Mouse (Mus musculus) forebrain, embryonic 14.5 days (tissue): Measurements from ENCODE around the gene Stom. TPM values are rescaled to one million over a fixed set of nuclear protein-coding genes. Genes with fewer than 3 reads are reported as not detected.
A peak's percentile ranks its signal among the peaks of the same experiment; 100 is the strongest.

ENCODE experiments used
- ATAC-seq: fragments of 200-750 bp; cut with Nextera tagmentation; 2 replicates; pipeline ENCODE4 v1.8.0; 2017; ENCODE audit warnings: mild to moderate bottlenecking, moderate library complexity
- DNase-seq: peaks from one replicate; pipeline ENCODE4 v3.0.0-alpha.2; 2015; ENCODE audit warnings: low spot score
- H3K27ac ChIP-seq: fragments of 300-500 bp; sonication (generic); 2 replicates; pipeline ENCODE4 v1.5.1; 2014; ENCODE audit warnings: low read depth, mild to moderate bottlenecking, control low read depth, low read length, moderate library complexity
- H3K27me3 ChIP-seq: fragments of 300-500 bp; sonication (generic); replicated peaks from 2 replicates; pipeline ENCODE4 v1.6.1; 2014; ENCODE audit warnings: low read length, control low read depth, mixed read lengths; ENCODE audit not compliant: control insufficient read depth, insufficient read depth
- H3K36me3 ChIP-seq: fragments of 300-500 bp; sonication (generic); 2 replicates; pipeline ENCODE4 v1.6.1; 2014; ENCODE audit warnings: low read length, control low read depth; ENCODE audit not compliant: control insufficient read depth, insufficient read depth
- H3K4me1 ChIP-seq: fragments of 300-500 bp; sonication (generic); 2 replicates; pipeline ENCODE4 v1.6.1; 2014; ENCODE audit warnings: antibody characterized with exemption, low read length, control low read depth; ENCODE audit not compliant: control insufficient read depth, insufficient read depth
- H3K4me2 ChIP-seq: fragments of 300-500 bp; sonication (generic); 2 replicates; pipeline ENCODE4 v1.6.1; 2014; ENCODE audit warnings: mild to moderate bottlenecking, control low read depth, low read length
- H3K4me3 ChIP-seq: fragments of 300-500 bp; sonication (generic); 2 replicates; pipeline ENCODE4 v1.5.1; 2014; ENCODE audit warnings: low read depth, low read length, control low read depth
- H3K9ac ChIP-seq: fragments of 300-500 bp; sonication (generic); 2 replicates; pipeline ENCODE4 v1.6.1; 2014; ENCODE audit warnings: mild to moderate bottlenecking, low read length, control low read depth, moderate library complexity
- H3K9me3 ChIP-seq: fragments of 300-500 bp; sonication (generic); replicated peaks from 2 replicates; pipeline ENCODE4 v1.6.1; 2016; ENCODE audit warnings: low read length, control low read depth, mixed read lengths; ENCODE audit not compliant: control insufficient read depth
- WGBS: fragments of 180-500 bp; shearing (Covaris S2); extraction: QIAGEN DNeasy Blood & Tissue Kit; methylation state at CpG from one replicate; pipeline ENCODE4 v1.1.7; 2014; 5-methylcytosine and 5-hydroxymethylcytosine counted together
- polyA plus RNA-seq: library from polyadenylated mRNA; unstranded; fragments of >200 nt; fragmentation: Nextera tagmentation; extraction: Ambion mirVana; gene quantifications from 2 replicates; pipeline ENCODE4 v1.2.1, GENCODE M21; 2014

The Stom gene
- polyA plus RNA-seq, 1 experiment from 2014 or later: 11.0 TPM

GRCm38 (mm10) chr2:35271817-35272216 lies 65.0 kb downstream of the Stom start:
- ATAC-seq (no peak), DNase-seq (no peak)
- no peak overlapping the region for H3K27ac ChIP-seq
- H3K4me1 ChIP-seq: peaks cover 3% of the 10 kb centered on the region; the same call in 1 of the 2 replicates
- no peaks in the 10 kb centered on the region for H3K9me3 ChIP-seq
- no peak overlapping the region for H3K4me2 ChIP-seq
- 88% methylated on average over 2 of the region's 2 CpGs for WGBS
- no peak overlapping the region for H3K4me3 ChIP-seq
- H3K9ac ChIP-seq: no peak overlapping the region
- no peaks in the 10 kb centered on the region for H3K27me3 ChIP-seq
- H3K36me3 ChIP-seq: no peaks in the 10 kb centered on the region

GRCm38 (mm10) chr2:35270531-35270984 lies 66.2 kb downstream of the Stom start:
- WGBS: 6% methylated on average over 10 of the region's 10 CpGs
- Histone ChIP-seq H3K27me3 (no peaks in the 10 kb centered on the region), H3K9ac (no peak overlapping the region), H3K4me2 (no peak overlapping the region), H3K4me3 (no peak overlapping the region), H3K27ac (no peak overlapping the region), H3K36me3 (no peaks in the 10 kb centered on the region), H3K4me1 (peaks cover 3% of the 10 kb centered on the region; the same call in 1 of the 2 replicates), H3K9me3 (no peaks in the 10 kb centered on the region)
- DNase-seq (peak; percentile 75), ATAC-seq (peak; percentile 57; the same call in 1 of the 2 replicates)

- Histone ChIP-seq H3K27me3 (no peaks in the 10 kb centered on the region), H3K4me2 (no peak overlapping the region), H3K27ac (no peak overlapping the region), H3K4me3 (no peak overlapping the region), H3K9me3 (no peaks in the 10 kb centered on the region), H3K36me3 (no peaks in the 10 kb centered on the region), H3K9ac (no peak overlapping the region), H3K4me1 (peaks cover 3% of the 10 kb centered on the region; the same call in 1 of the 2 replicates)
- DNase-seq: no peak
- WGBS: 84% methylated on average over 4 of the region's 4 CpGs
- ATAC-seq: no peak
Measured at GRCm38 (mm10) chr2:35269716-35270260, 67.0 kb downstream of the Stom start.

- peaks cover 3% of the 10 kb centered on the region; the same call in 1 of the 2 replicates for H3K4me1 ChIP-seq
- H3K4me2 ChIP-seq: no peak overlapping the region
- no peaks in the 10 kb centered on the region for H3K27me3 ChIP-seq
- DNase-seq (no peak), ATAC-seq (no peak)
- H3K9me3 ChIP-seq: no peaks in the 10 kb centered on the region
- no peak overlapping the region for H3K4me3 ChIP-seq
- WGBS: 93% methylated on average over 6 of the region's 6 CpGs
- H3K36me3 ChIP-seq: no peaks in the 10 kb centered on the region
- no peak overlapping the region for H3K9ac ChIP-seq
- no peak overlapping the region for H3K27ac ChIP-seq
Measured at GRCm38 (mm10) chr2:35269136-35269535, 67.6 kb downstream of the Stom start.

GRCm38 (mm10) chr2:35267876-35268566 lies 68.8 kb downstream of the Stom start:
- WGBS: 78% methylated on average over 10 of the region's 10 CpGs
- no peaks in the 10 kb centered on the region for H3K9me3 ChIP-seq

GRCm38 (mm10) chr2:35267156-35267875 lies 69.5 kb downstream of the Stom start:
- no peak overlapping the region for H3K9ac ChIP-seq
- H3K27me3 ChIP-seq: no peaks in the 10 kb centered on the region
- DNase-seq (no peak), ATAC-seq (no peak)
- no peak overlapping the region for H3K4me3 ChIP-seq
- H3K9me3 ChIP-seq: no peaks in the 10 kb centered on the region
- H3K4me1 ChIP-seq: peaks cover 3% of the 10 kb centered on the region; the same call in 1 of the 2 replicates
- H3K4me2 ChIP-seq: no peak overlapping the region
- WGBS: 86% methylated on average over 13 of the region's 13 CpGs
- no peaks in the 10 kb centered on the region for H3K36me3 ChIP-seq
- no peak overlapping the region for H3K27ac ChIP-seq

More at GRCm38 (mm10) chr2:35267876-35268566, 68.8 kb downstream of the Stom start:
- H3K4me2 ChIP-seq: no peak overlapping the region
- no peaks in the 10 kb centered on the region for H3K27me3 ChIP-seq
- H3K4me1 ChIP-seq: peaks cover 3% of the 10 kb centered on the region; the same call in 1 of the 2 replicates
- H3K4me3 ChIP-seq: no peak overlapping the region
- ATAC-seq (no peak), DNase-seq (no peak)
- H3K27ac ChIP-seq: no peak overlapping the region
- H3K36me3 ChIP-seq: no peaks in the 10 kb centered on the region
- no peak overlapping the region for H3K9ac ChIP-seq

- no peak for ATAC-seq
- no peaks in the 10 kb centered on the region for H3K27me3 ChIP-seq
- no peak overlapping the region for H3K4me3 ChIP-seq
- no peak overlapping the region for H3K4me2 ChIP-seq
- no peak for DNase-seq
- H3K4me1 ChIP-seq: peaks cover 3% of the 10 kb centered on the region; the same call in 1 of the 2 replicates
- H3K27ac ChIP-seq: no peak overlapping the region
- H3K9ac ChIP-seq: no peak overlapping the region
- H3K36me3 ChIP-seq: no peaks in the 10 kb centered on the region
- no peaks in the 10 kb centered on the region for H3K9me3 ChIP-seq
- WGBS: 79% methylated on average over 9 of the region's 9 CpGs
Measured at GRCm38 (mm10) chr2:35266251-35266905, 70.4 kb downstream of the Stom start.

- no peak for DNase-seq
- WGBS: 88% methylated on average over 8 of the region's 8 CpGs
- no peaks in the 10 kb centered on the region for H3K27me3 ChIP-seq
Measured at GRCm38 (mm10) chr2:35265775-35266174, 71.0 kb downstream of the Stom start.

More at GRCm38 (mm10) chr2:35265775-35266174, 71.0 kb downstream of the Stom start:
- Histone ChIP-seq H3K9me3 (no peaks in the 10 kb centered on the region), H3K9ac (no peak overlapping the region), H3K27ac (no peak overlapping the region), H3K4me1 (peaks cover 3% of the 10 kb centered on the region; the same call in 1 of the 2 replicates), H3K4me2 (no peak overlapping the region), H3K4me3 (no peak overlapping the region), H3K36me3 (no peaks in the 10 kb centered on the region)
- ATAC-seq: no peak
